Mouse (Mus musculus) lung, adult 2 months (tissue): ENCODE results near the gene E2f6. TPM values are rescaled to one million over a fixed set of nuclear protein-coding genes. Genes with fewer than 3 reads are reported as not detected.
A peak's percentile ranks its signal among the peaks of the same experiment; 100 is the strongest.

ENCODE experiments used
- DNase-seq: peaks from one replicate; pipeline ENCODE4 v3.0.0; 2022
- H3K4me1 ChIP-seq: fragments of 200-500 bp; 2 replicates; pipeline ENCODE4 v1.6.1; 2011; ENCODE audit warnings: low read length; ENCODE audit not compliant: control insufficient read depth, insufficient read depth
- H3K4me3 ChIP-seq: fragments of 200-500 bp; replicated peaks from 2 replicates; pipeline ENCODE3; 2011; ENCODE audit warnings: low read depth, mild to moderate bottlenecking, control low read depth, low read length; ENCODE audit errors: extremely low read depth
- CTCF ChIP-seq: fragments of 200-500 bp; IDR thresholded peaks from 2 replicates; pipeline ENCODE4 v1.5.1; 2011; ENCODE audit warnings: mild to moderate bottlenecking, low read length, control low read depth; ENCODE audit not compliant: insufficient read depth
- POLR2A ChIP-seq: fragments of 200-500 bp; IDR thresholded peaks from 2 replicates; pipeline ENCODE4 v1.6.1; 2011; ENCODE audit warnings: low read depth, mild to moderate bottlenecking, control low read depth, low read length, borderline replicate concordance; ENCODE audit errors: extremely low read depth
- WGBS: fragments of 180-500 bp; shearing (Covaris S2); methylation state at CpG from one replicate; pipeline ENCODE4 v1.1.7; 2018; 5-methylcytosine and 5-hydroxymethylcytosine counted together
- polyA plus RNA-seq: library from polyadenylated mRNA; depleted of rRNA; stranded (reverse); fragments of >200 nt; gene quantifications from 2 replicates; pipeline ENCODE4 v1.2.3, GENCODE M21; 2012

The E2f6 gene
- polyA plus RNA-seq, 1 experiment = 15.1 TPM

DNA sequence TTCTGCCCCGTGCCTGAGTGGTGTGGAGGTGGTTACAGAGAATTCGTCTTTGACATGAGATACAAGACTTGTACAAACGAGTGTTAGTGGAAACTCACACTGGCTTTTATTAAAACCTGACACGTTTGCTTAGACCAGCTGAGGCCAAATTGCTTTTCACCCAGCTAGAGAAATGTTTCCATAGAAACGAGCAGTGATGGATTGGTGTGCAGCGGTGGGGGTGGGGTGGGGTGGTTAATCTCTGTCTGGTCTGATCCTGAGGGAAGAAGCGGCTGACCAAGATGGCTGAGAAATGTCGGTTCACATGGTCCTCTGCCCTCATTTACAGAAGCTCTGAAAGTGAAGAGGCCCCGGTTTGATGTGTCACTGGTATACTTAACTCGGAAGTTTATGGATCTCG is 7.8 kb downstream of the E2f6 start:
- WGBS = 65% methylated on average over 11 of the region's 11 CpGs

DNA sequence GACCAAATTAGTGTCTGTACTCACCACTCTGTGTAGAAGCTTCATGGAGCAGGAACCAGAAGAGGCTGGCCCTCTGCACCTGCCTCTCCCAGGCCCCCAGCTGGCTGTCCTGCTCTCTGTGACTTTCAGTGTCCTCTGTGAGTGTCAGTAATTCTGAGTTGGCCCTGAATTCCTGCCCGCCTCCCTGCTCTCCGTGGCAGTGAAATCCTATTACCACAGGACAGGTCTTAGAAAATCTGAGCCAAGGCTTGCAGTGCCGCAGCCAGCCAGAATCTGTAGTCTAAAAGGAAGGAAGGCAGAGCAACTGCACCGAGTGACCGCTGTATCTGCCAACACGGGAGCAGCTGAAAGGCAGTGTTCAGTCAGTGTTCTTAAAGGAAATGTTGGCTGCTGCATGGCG is 10.0 kb downstream of the E2f6 start:
- TF ChIP-seq POLR2A (no peak), CTCF (no peak)
- no peak overlapping the region for H3K4me3 ChIP-seq
- 59% methylated on average over 7 of the region's 7 CpGs for WGBS
- no peak for DNase-seq
- no peaks in the 10 kb centered on the region for H3K4me1 ChIP-seq

More for the DNA sequence above, 7.8 kb downstream of the E2f6 start:
- Histone ChIP-seq H3K4me3 (no peak overlapping the region), H3K4me1 (no peaks in the 10 kb centered on the region)
- no peak for TF ChIP-seq POLR2A
- no peak for TF ChIP-seq CTCF
- DNase-seq = no peak

DNA sequence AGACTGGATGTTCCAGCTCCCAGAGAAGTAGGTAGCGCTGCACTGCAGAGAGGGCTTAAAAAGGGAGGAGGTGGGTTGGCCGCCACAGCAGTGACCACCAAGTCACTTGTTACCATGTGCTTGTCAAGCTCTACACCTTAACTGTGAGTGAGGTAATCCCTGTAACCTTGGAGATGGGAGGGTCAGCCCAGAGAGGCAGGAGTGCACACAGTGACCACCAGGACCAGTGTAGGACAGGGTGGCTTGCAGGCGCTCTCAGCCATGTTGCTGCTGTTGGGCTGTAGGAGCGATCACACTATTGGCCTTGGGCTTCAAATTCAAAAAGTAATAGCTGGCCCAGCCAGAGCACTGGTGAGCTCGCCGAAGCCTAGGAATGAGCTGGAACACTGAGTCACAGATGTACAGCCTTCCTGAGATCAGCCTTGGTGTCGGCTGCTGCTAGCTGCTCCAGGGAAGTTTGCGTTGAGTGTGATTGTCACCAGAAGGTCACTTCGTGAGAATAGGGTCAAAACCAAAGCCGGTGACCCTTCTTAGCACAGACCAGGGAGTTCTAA is 11.5 kb downstream of the E2f6 start:
- H3K4me3 ChIP-seq = no peak overlapping the region
- 97% methylated on average over 10 of the region's 10 CpGs for WGBS
- no peak for TF ChIP-seq CTCF
- no peak for TF ChIP-seq POLR2A

DNA sequence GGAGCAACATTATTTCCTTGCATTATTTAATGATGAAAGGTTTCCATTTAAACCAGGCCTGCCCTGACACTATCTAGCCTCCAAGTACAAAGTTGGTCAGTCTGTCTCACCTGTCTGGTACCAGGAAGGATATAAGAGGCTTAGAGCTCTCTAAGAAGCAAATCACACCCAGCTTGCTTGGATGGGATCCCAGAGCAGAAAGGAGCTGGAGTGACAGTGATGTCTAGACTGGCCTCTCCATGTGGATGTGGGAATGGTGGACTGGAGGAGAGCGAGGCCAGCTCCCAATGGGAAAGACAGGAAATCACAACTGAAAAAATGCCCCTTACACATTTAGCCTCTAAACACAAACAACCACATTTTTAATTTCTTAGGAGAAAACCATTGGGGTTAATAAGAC is 12.9 kb downstream of the E2f6 start:
- no peak for DNase-seq
- TF ChIP-seq POLR2A = no peak
- no peak for TF ChIP-seq CTCF
- WGBS = 72% methylated on average over 1 of the region's 1 CpGs

More for the DNA sequence above, 11.5 kb downstream of the E2f6 start:
- H3K4me1 ChIP-seq = no peaks in the 10 kb centered on the region
- DNase-seq = no peak

DNA sequence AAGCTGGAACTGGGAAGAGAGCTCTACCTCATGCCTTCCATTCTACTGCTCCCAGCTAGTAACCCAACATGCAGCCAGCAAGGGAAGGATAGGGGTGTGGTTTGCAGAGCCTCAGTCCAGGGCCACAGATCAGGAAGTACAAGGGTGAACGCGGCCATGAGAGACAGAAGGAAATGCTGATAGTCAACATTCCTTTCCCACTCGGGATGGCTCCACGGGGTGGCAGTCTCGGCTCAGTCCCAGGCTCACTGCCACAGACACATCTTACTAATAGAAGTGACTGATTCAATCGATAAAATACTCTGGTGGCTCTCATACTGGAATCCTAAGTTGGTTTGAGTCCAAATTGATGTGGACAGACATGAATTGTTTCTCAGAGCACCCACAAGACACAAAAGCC is 17.7 kb downstream of the E2f6 start:
- no peak overlapping the region for H3K4me3 ChIP-seq
- peak; percentile 62 for DNase-seq
- peak; percentile 78 for TF ChIP-seq CTCF
- TF ChIP-seq POLR2A = no peak
- 6% methylated on average over 6 of the region's 6 CpGs for WGBS
- peaks cover 5% of the 10 kb centered on the region; the same call in 1 of the 2 replicates for H3K4me1 ChIP-seq

More for the DNA sequence above, 12.9 kb downstream of the E2f6 start:
- Histone ChIP-seq H3K4me1 (peaks cover under 1% of the 10 kb centered on the region; the same call in 1 of the 2 replicates), H3K4me3 (no peak overlapping the region)

DNA sequence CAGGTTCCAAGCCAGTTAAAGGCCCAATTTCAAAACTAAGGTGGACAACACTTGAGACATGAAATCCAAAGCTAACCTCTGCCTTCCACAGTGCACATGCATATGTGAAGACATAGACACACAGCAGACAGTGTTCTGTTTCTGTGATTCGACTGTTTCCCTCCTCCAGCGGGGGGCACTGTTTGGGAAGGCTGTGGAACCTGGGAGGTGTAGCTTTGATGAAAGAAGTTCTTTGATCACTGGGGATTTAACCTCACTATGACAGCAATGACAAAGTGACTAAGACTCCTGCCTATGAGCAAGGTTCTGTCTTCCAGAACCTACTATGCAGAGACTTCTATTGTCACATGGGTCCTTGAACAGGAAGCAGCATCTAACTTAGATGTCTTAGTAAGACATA is 19.0 kb downstream of the E2f6 start:
- Histone ChIP-seq H3K4me1 (peaks cover 5% of the 10 kb centered on the region; the same call in 1 of the 2 replicates), H3K4me3 (no peak overlapping the region)
- DNase-seq = no peak
- WGBS = 82% methylated on average over 2 of the region's 2 CpGs
- TF ChIP-seq CTCF = peak; percentile 55
- no peak for TF ChIP-seq POLR2A

DNA sequence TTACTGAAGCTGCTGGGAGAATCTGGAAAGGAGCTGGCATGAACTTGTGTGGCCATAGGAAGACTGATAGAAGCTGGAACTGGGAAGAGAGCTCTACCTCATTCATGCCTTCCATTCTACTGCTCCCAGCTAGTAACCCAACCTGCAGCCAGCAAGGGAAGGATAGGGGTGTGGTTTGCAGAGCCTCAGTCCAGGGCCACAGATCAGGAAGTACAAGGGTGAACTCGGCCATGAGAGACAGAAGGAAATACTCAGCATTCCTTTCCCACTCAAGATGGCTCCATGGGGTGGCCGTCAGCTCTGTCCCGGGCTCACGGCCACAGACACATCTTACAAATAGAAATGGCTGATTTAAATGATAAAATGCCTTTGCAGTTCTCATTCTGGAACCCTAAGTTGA is 20.3 kb downstream of the E2f6 start:
- TF ChIP-seq CTCF (no peak), POLR2A (no peak)
- peaks cover 9% of the 10 kb centered on the region; the same call in 1 of the 2 replicates for H3K4me1 ChIP-seq
- whole genome bisulfite sequencing = 28% methylated on average over 4 of the region's 4 CpGs
- no peak for DNase-seq
- no peak overlapping the region for H3K4me3 ChIP-seq

DNA sequence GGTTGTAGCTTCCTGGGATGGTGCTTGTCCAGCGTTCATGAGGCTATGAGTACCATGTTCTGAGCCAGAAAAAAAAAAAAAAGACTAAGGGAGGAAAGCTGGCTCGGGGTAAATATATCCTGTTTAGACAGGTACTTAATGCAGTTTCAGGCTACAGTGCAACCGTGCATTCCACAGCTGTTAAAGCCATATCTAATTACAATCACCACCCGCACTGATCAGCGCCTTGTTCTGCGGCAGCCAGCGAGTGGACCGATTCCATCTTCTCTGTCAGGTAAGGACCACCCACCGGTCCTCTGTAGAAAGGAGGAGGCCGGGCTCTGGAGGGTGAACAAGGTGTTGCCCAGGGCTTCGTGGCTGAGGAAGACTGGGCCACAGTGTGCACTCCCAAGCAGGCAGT is 23.9 kb downstream of the E2f6 start:
- no peak for DNase-seq
- Histone ChIP-seq H3K4me3 (no peak overlapping the region), H3K4me1 (peaks cover 7% of the 10 kb centered on the region; the same call in 1 of the 2 replicates)
- TF ChIP-seq CTCF (no peak), POLR2A (no peak)
- WGBS = 62% methylated on average over 11 of the region's 11 CpGs

DNA sequence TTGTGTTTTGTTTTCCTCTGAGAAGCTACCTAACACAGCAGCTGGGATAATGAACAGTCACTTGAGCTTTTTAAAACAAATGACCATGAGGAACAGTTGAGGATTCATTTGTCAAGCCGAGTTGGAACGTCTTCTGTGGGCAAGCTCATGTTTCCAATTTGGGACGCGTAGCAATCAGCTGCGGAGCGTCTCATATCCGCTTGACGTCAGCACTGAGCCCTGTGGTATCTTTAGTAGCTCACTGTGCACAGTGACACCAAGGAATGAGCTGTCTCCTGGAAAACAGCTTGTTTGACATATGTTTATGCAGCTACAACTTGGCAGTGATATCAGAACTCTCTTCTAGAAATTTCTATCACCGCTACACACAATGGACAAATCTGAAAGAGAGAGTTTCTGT is 25.4 kb downstream of the E2f6 start:
- TF ChIP-seq CTCF = peak; percentile 36; the same call in 1 of the 2 replicates
- TF ChIP-seq POLR2A = no peak
- no peak for DNase-seq
- Histone ChIP-seq H3K4me3 (no peak overlapping the region), H3K4me1 (peaks cover 7% of the 10 kb centered on the region; the same call in 1 of the 2 replicates)
- 28% methylated on average over 9 of the region's 9 CpGs for WGBS

DNA sequence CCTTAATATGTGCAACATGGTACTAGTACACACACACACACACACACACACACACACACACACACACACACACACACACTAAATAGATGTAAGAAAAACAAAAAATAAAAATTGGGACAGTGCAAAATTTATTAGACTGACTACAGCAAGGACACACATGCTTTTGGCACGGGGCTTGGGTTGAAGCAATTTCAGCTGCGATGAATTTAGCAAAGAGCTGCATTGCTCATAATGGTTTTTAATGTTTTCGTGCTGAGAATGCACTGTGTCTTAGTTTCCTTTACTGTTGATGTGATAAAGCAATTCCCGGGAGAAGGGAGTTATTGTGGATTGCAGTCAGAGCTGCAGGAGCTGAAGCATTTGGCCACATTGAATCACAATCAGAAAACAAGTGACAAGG is 27.0 kb downstream of the E2f6 start:
- WGBS = 80% methylated on average over 4 of the region's 4 CpGs
- TF ChIP-seq POLR2A (no peak), CTCF (no peak)
- Histone ChIP-seq H3K4me3 (no peak overlapping the region), H3K4me1 (peaks cover 4% of the 10 kb centered on the region; the same call in 1 of the 2 replicates)
- no peak for DNase-seq
